Mouse (Mus musculus): ENCODE data around the gene Ints5. TPM values are rescaled to one million over a fixed set of nuclear protein-coding genes. Genes with fewer than 3 reads are reported as not detected.
A peak's percentile ranks its signal among the peaks of the same experiment; 100 is the strongest.
"Not testable (repeated sequence)": the region's sequence is repeated elsewhere in the genome, so short reads cannot be mapped to it uniquely, and the experiment has no call there.

Ints5 gene
- polyA plus RNA-seq, 1 experiment from 2014 or later = 40.9 TPM

GRCm38 (mm10) chr19:8883616-8884015 lies 9.2 kb upstream of the Ints5 start, which contains the start of the genes Lbhd1 and Gm49403:
Lbhd1 (plus strand) TSS chr19:8883732.
Gm49403 (plus strand) TSS chr19:8883930.
- Histone ChIP-seq H3K4me3 (ENCODE audit: low read length) (no peak within 1 kb of the TSS), H3K27ac (ENCODE audit: low read length) (no peak within 1 kb of the TSS), H3K27me3 (replicated peaks; ENCODE audit: control insufficient read depth, insufficient read depth, low read length) (no peaks in the 10 kb centered on the region), H3K9me3 (ENCODE audit: control insufficient read depth, low read length) (no peaks in the 10 kb centered on the region), H3K4me1 (ENCODE audit: control insufficient read depth, insufficient read depth, low read length) (peaks cover 10% of the 10 kb centered on the region), H3K9ac (ENCODE audit: low read depth, low read length) (no peak within 1 kb of the TSS), H3K36me3 (ENCODE audit: control insufficient read depth, insufficient read depth, low read length) (no peaks in the 10 kb centered on the region), H3K4me2 (ENCODE audit: low read depth, low read length) (no peak within 1 kb of the TSS)
- 84% methylated on average over 3 of the region's 3 CpGs for WGBS
- ATAC-seq = no peak

DNA sequence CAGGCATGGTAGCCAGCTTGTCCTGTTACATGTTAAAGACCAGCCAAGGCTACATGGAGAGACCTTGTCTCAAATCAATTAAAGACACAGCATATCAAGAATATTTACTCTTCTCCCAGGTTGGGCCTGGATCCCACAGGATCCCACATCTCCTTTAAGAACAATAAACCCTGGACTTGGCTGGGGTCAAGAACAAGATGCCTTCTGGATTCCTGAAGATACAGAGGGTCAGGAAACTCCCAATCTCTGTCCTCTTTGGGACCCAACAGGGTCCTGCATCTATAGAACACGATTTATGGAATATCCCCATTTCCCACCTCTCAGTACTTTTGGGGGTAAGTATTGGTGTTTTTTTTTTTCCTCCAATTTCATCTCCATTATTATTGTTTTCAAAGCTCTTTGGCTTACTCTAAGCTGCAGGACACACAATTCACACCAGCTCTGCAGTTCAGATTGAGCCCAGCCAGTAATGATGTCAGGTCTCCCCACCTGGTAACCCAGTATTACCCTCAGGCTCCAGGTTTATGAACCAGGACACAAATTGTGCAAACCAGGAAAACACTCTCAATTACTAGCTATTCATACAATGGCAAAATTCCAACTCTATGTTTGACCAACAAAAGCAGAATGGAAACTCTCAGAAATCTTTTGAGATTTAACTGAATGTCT lies 5.8 kb upstream of the Ints5 start:
- ATAC-seq = no peak
- peaks cover 4% of the 10 kb centered on the region for H3K36me3 ChIP-seq (ENCODE audit: control insufficient read depth, insufficient read depth, low read length)
- no peak overlapping the region; the same call in 1 of the 2 replicates for H3K4me3 ChIP-seq (ENCODE audit: low read length)
- H3K4me2 ChIP-seq (ENCODE audit: low read depth, low read length) = no peak overlapping the region
- H3K9ac ChIP-seq (ENCODE audit: low read depth, low read length) = peak overlapping the region; percentile 81; the same call in 1 of the 2 replicates
- peaks cover 5% of the 10 kb centered on the region; the same call in 1 of the 2 replicates for H3K4me1 ChIP-seq (ENCODE audit: control insufficient read depth, insufficient read depth, low read length)
- no peaks in the 10 kb centered on the region for H3K9me3 ChIP-seq (ENCODE audit: control insufficient read depth, low read length)
- whole genome bisulfite sequencing = 53% methylated on average over 1 of the region's 1 CpGs
- H3K27me3 ChIP-seq (replicated peaks; ENCODE audit: control insufficient read depth, insufficient read depth, low read length) = no peaks in the 10 kb centered on the region
- H3K27ac ChIP-seq (ENCODE audit: low read length) = peak overlapping the region; percentile 79; the same call in 1 of the 2 replicates

DNA sequence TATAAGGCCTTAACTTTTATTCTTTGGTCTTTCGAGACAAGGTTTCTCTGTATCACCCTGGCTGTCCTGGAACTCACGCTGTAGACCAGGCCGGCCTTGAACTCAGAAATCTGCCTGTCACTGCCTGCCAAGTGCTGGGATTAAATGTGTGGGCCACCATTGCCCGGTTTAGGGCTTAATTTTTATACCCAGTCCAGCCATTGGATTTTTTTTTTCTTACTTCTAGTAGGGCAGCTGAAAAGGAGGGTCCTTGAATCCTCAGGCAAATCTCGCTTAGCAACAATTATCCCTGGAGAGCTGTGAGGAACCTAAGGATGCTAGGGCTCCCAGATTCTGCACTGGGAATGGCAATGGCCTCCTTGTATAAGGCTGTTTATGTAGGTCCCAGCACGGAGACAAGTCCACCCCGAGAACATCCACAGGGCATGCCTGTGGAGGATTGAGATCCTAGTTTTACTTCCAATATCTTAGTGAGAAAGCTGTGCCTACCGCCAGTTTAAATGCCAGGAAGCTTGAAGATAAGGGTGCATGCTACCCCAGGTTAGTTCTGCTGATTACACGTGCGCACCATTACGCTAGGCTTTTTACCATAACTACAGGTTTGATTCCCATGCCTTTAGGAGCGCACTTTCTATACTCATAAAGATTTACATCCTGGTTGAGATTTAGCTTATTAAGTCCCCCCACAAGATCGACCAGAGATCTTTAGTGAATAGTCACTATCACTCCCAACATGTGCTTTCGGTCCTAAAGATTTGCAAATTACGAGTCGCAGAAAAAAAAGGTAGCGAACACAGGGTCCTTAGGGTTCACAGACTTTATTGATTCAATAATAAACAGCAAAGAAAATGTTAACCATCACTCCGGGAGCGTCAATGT lies 5.0 kb upstream of the Ints5 start:
- peaks cover 4% of the 10 kb centered on the region for H3K36me3 ChIP-seq (ENCODE audit: control insufficient read depth, insufficient read depth, low read length)
- peak overlapping the region; percentile 79 for H3K27ac ChIP-seq (ENCODE audit: low read length)
- no peaks in the 10 kb centered on the region for H3K27me3 ChIP-seq (replicated peaks; ENCODE audit: control insufficient read depth, insufficient read depth, low read length)
- H3K4me1 ChIP-seq (ENCODE audit: control insufficient read depth, insufficient read depth, low read length) = peaks cover 10% of the 10 kb centered on the region; the same call in 1 of the 2 replicates
- peak overlapping the region; percentile 81 for H3K9ac ChIP-seq (ENCODE audit: low read depth, low read length)
- WGBS = 15% methylated on average over 19 of the region's 19 CpGs
- H3K4me3 ChIP-seq (ENCODE audit: low read length) = peak overlapping the region; percentile 70
- H3K4me2 ChIP-seq (ENCODE audit: low read depth, low read length) = peak overlapping the region; percentile 75
- H3K9me3 ChIP-seq (ENCODE audit: control insufficient read depth, low read length) = no peaks in the 10 kb centered on the region
- no peak for ATAC-seq

- peak within 1 kb of the TSS; percentile 81 for H3K9ac ChIP-seq (ENCODE audit: low read depth, low read length)
- peaks cover 10% of the 10 kb centered on the region; the same call in 1 of the 2 replicates for H3K4me1 ChIP-seq (ENCODE audit: control insufficient read depth, insufficient read depth, low read length)
- no peaks in the 10 kb centered on the region for H3K27me3 ChIP-seq (replicated peaks; ENCODE audit: control insufficient read depth, insufficient read depth, low read length)
- H3K27ac ChIP-seq (ENCODE audit: low read length) = peak within 1 kb of the TSS; percentile 89
- under 1% methylated on average over 58 of the region's 58 CpGs for WGBS
- H3K36me3 ChIP-seq (ENCODE audit: control insufficient read depth, insufficient read depth, low read length) = peaks cover 4% of the 10 kb centered on the region
- peak within 1 kb of the TSS; percentile 75 for H3K4me2 ChIP-seq (ENCODE audit: low read depth, low read length)
- H3K4me3 ChIP-seq (ENCODE audit: low read length) = peak within 1 kb of the TSS; percentile 70
- ATAC-seq = peak; percentile 94
- no peaks in the 10 kb centered on the region for H3K9me3 ChIP-seq (ENCODE audit: control insufficient read depth, low read length)
Observed at GRCm38 (mm10) chr19:8888511-8889385, 4.1 kb upstream of the Ints5 start, which contains the start of the genes 1810009A15Rik and Gm49416. 1810009A15Rik (plus strand) TSS chr19:8888853. Gm49416 (plus strand) TSS chr19:8888926.

GRCm38 (mm10) chr19:8895397-8895960 lies 2.7 kb downstream of the Ints5 start:
- no peak overlapping the region for H3K4me2 ChIP-seq (ENCODE audit: low read depth, low read length)
- no peak overlapping the region for H3K27ac ChIP-seq (ENCODE audit: low read length)
- peaks cover 26% of the 10 kb centered on the region for H3K4me1 ChIP-seq (ENCODE audit: control insufficient read depth, insufficient read depth, low read length)
- no peaks in the 10 kb centered on the region for H3K27me3 ChIP-seq (replicated peaks; ENCODE audit: control insufficient read depth, insufficient read depth, low read length)
- no peaks in the 10 kb centered on the region for H3K9me3 ChIP-seq (ENCODE audit: control insufficient read depth, low read length)
- no peak overlapping the region for H3K4me3 ChIP-seq (ENCODE audit: low read length)
- 0 out of 2 replicates have a peak overlapping the region, but pooled peaks have one; percentile 11 for H3K9ac ChIP-seq (ENCODE audit: low read depth, low read length)
- WGBS = 89% methylated on average over 9 of the region's 9 CpGs
- ATAC-seq = no peak
- peaks cover 5% of the 10 kb centered on the region for H3K36me3 ChIP-seq (ENCODE audit: control insufficient read depth, insufficient read depth, low read length)

- peaks cover 26% of the 10 kb centered on the region for H3K4me1 ChIP-seq (ENCODE audit: control insufficient read depth, insufficient read depth, low read length)
- 0 out of 2 replicates have a peak overlapping the region, but pooled peaks have one; percentile 23 for H3K27ac ChIP-seq (ENCODE audit: low read length)
- H3K27me3 ChIP-seq (replicated peaks; ENCODE audit: control insufficient read depth, insufficient read depth, low read length); H3K4me3 ChIP-seq (ENCODE audit: low read length); H3K9me3 ChIP-seq (ENCODE audit: control insufficient read depth, low read length); ATAC-seq; H3K36me3 ChIP-seq (ENCODE audit: control insufficient read depth, insufficient read depth, low read length); H3K4me2 ChIP-seq (ENCODE audit: low read depth, low read length): not testable (repeated sequence)
- 0 out of 2 replicates have a peak overlapping the region, but pooled peaks have one; percentile 11 for H3K9ac ChIP-seq (ENCODE audit: low read depth, low read length)
- WGBS = 75% methylated on average over 5 of the region's 5 CpGs
Observed at GRCm38 (mm10) chr19:8896231-8896630, 3.4 kb downstream of the Ints5 start.

DNA sequence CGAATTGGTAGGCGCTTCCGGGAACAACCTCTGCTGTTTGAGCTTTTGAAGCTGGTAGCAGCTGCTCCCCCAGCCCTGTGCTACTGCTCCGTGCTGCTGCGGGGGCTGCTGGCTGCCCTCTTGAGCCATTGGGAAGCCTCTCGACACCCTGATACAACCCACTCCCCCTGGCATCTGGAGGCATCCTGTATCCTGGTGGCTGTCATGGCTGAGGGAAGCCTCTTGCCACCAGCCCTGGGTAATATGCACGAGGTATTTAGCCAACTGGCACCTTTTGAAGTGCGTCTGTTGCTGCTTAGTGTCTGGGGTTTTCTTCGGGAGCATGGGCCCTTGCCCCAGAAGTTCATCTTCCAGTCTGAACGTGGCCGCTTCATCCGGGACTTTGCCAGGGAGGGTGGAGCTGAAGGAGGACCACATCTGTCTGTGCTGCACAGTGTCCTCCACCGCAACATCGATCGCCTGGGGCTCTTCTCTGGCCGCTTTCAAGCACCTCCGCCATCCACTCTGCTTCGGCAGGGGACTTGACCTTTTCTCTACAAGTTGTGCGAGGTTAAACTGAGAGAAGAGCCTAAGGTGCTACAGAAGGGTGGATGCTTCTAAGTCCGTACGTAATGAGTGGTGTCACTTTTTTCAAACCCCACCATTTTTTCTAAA lies 4.5 kb downstream of the Ints5 start:
- Histone ChIP-seq H3K27ac (ENCODE audit: low read length) (peak overlapping the region; percentile 88), H3K4me3 (ENCODE audit: low read length) (peak overlapping the region; percentile 78), H3K4me1 (ENCODE audit: control insufficient read depth, insufficient read depth, low read length) (peaks cover 24% of the 10 kb centered on the region), H3K4me2 (ENCODE audit: low read depth, low read length) (peak overlapping the region; percentile 57), H3K9ac (ENCODE audit: low read depth, low read length) (peak overlapping the region; percentile 58)
- 20% methylated on average over 21 of the region's 21 CpGs for WGBS
- not testable (repeated sequence) for H3K36me3 ChIP-seq (ENCODE audit: control insufficient read depth, insufficient read depth, low read length); H3K27me3 ChIP-seq (replicated peaks; ENCODE audit: control insufficient read depth, insufficient read depth, low read length); H3K9me3 ChIP-seq (ENCODE audit: control insufficient read depth, low read length)
- ATAC-seq = peak; percentile 58

- under 1% methylated on average over 53 of the region's 53 CpGs for WGBS
- H3K36me3 ChIP-seq (ENCODE audit: control insufficient read depth, insufficient read depth, low read length) = peaks cover 7% of the 10 kb centered on the region; the same call in 1 of the 2 replicates
- peak; percentile 99 for ATAC-seq
Observed at GRCm38 (mm10) chr19:8897865-8898495, 5.2 kb downstream of the Ints5 start, which contains the start of gene Ganab. Ganab (plus strand) TSS chr19:8898071.

More at GRCm38 (mm10) chr19:8897865-8898495, 5.2 kb downstream of the Ints5 start, which contains the start of gene Ganab:
- Histone ChIP-seq H3K27me3 (replicated peaks; ENCODE audit: control insufficient read depth, insufficient read depth, low read length) (no peaks in the 10 kb centered on the region), H3K9ac (ENCODE audit: low read depth, low read length) (peak within 1 kb of the TSS; percentile 89), H3K4me2 (ENCODE audit: low read depth, low read length) (peak within 1 kb of the TSS; percentile 77), H3K4me1 (ENCODE audit: control insufficient read depth, insufficient read depth, low read length) (peaks cover 21% of the 10 kb centered on the region), H3K9me3 (ENCODE audit: control insufficient read depth, low read length) (no peaks in the 10 kb centered on the region), H3K4me3 (ENCODE audit: low read length) (peak within 1 kb of the TSS; percentile 78), H3K27ac (ENCODE audit: low read length) (peak within 1 kb of the TSS; percentile 88)
